Mouse (Mus musculus) limb, embryonic 11.5 days (tissue): ENCODE measurements around the gene Hoxc12. TPM values are rescaled to one million over a fixed set of nuclear protein-coding genes. Genes with fewer than 3 reads are reported as not detected.

Experiments used
- ATAC-seq: fragments of 200-750 bp; cut with Nextera tagmentation; 2 replicates; pipeline ENCODE4 v1.8.0; 2017; ENCODE audit warnings: low read depth; ENCODE audit not compliant: insufficient number of reproducible peaks, low FRiP score, low TSS enrichment
- DNase-seq: peaks from one replicate; pipeline ENCODE4 v3.0.0-alpha.2; 2015; ENCODE audit warnings: low spot score
- H3K27ac ChIP-seq: fragments of 300-500 bp; sonication (generic); replicated peaks from 2 replicates; pipeline ENCODE4 v1.5.1; 2014; ENCODE audit warnings: low read depth, mild to moderate bottlenecking, low read length
- H3K27me3 ChIP-seq: fragments of 300-500 bp; sonication (generic); 2 replicates; pipeline ENCODE4 v1.6.1; 2014; ENCODE audit warnings: mild to moderate bottlenecking, low read length, mixed read lengths; ENCODE audit not compliant: control insufficient read depth, insufficient read depth
- H3K36me3 ChIP-seq: fragments of 300-500 bp; sonication (generic); 2 replicates; pipeline ENCODE4 v1.6.1; 2014; ENCODE audit warnings: mild to moderate bottlenecking, low read length, moderate library complexity, mixed read lengths; ENCODE audit not compliant: control insufficient read depth, insufficient read depth
- H3K4me1 ChIP-seq: fragments of 300-500 bp; sonication (generic); 2 replicates; pipeline ENCODE4 v1.6.1; 2014; ENCODE audit warnings: low read length, mixed read lengths; ENCODE audit not compliant: control insufficient read depth, insufficient read depth
- H3K4me2 ChIP-seq: fragments of 300-500 bp; sonication (generic); 2 replicates; pipeline ENCODE4 v1.6.1; 2014; ENCODE audit warnings: low read depth, mild to moderate bottlenecking, moderate library complexity; ENCODE audit not compliant: severe bottlenecking
- H3K4me3 ChIP-seq: fragments of 300-500 bp; sonication (generic); 2 replicates; pipeline ENCODE4 v1.5.1; 2014; ENCODE audit warnings: low read depth, low read length
- H3K9ac ChIP-seq: fragments of 300-500 bp; sonication (generic); 2 replicates; pipeline ENCODE4 v1.6.1; 2014; ENCODE audit warnings: mild to moderate bottlenecking, low read length
- H3K9me3 ChIP-seq: fragments of 300-500 bp; sonication (generic); 2 replicates; pipeline ENCODE4 v1.6.1; 2016; ENCODE audit warnings: low read length; ENCODE audit not compliant: control insufficient read depth
- WGBS: fragments of 180-500 bp; shearing (Covaris S2); extraction: QIAGEN DNeasy Blood & Tissue Kit; methylation state at CpG from one replicate; pipeline ENCODE4 v1.1.7; 2014; 5-methylcytosine and 5-hydroxymethylcytosine counted together
- polyA plus RNA-seq: library from polyadenylated mRNA; unstranded; fragments of >200 nt; fragmentation: Nextera tagmentation; extraction: Ambion mirVana; gene quantifications from 2 replicates; pipeline ENCODE4 v1.2.1, GENCODE M21; 2014

Gene Hoxc12
- 0.96 and 1.2 TPM in 2 replicates for polyA plus RNA-seq

GRCm38 (mm10) chr15:102936279-102936972, at the start of gene Hoxc12:
Gene Hoxc12, plus strand, starts transcription at chr15:102936757.
- peak within 1 kb of the TSS; percentile 4 for H3K4me3 ChIP-seq
- DNase-seq, result no peak
- no peak for ATAC-seq
- peak within 1 kb of the TSS; percentile 22 for H3K4me2 ChIP-seq
- no peak within 1 kb of the TSS for H3K27ac ChIP-seq
- no peak within 1 kb of the TSS for H3K9ac ChIP-seq
- H3K36me3 ChIP-seq, result no peaks in the 10 kb centered on the region
- H3K9me3 ChIP-seq, result no peaks in the 10 kb centered on the region
- peaks cover 100% of the 10 kb centered on the region for H3K27me3 ChIP-seq
- under 1% methylated on average over 31 of the region's 31 CpGs for WGBS
- peaks cover 10% of the 10 kb centered on the region; the same call in 1 of the 2 replicates for H3K4me1 ChIP-seq

- Histone ChIP-seq H3K27ac (no peak overlapping the region), H3K36me3 (no peaks in the 10 kb centered on the region), H3K9ac (no peak overlapping the region), H3K9me3 (no peaks in the 10 kb centered on the region), H3K4me2 (no peak overlapping the region), H3K4me3 (no peak overlapping the region), H3K27me3 (no peaks in the 10 kb centered on the region), H3K4me1 (no peaks in the 10 kb centered on the region)
- ATAC-seq (no peak), DNase-seq (no peak)
- 80% methylated on average over 6 of the region's 6 CpGs for WGBS
Observed at GRCm38 (mm10) chr15:102895115-102895514, 41.4 kb upstream of the Hoxc12 start.

GRCm38 (mm10) chr15:102904946-102905345, 31.6 kb upstream of the Hoxc12 start:
- H3K36me3 ChIP-seq, result no peaks in the 10 kb centered on the region
- no peak overlapping the region for H3K9ac ChIP-seq
- peaks cover 36% of the 10 kb centered on the region for H3K27me3 ChIP-seq
- 56% methylated on average over 1 of the region's 1 CpGs for WGBS
- H3K4me1 ChIP-seq, result no peaks in the 10 kb centered on the region
- DNase-seq, result no peak
- H3K4me2 ChIP-seq, result no peak overlapping the region
- no peak overlapping the region for H3K27ac ChIP-seq
- H3K9me3 ChIP-seq, result no peaks in the 10 kb centered on the region
- H3K4me3 ChIP-seq, result no peak overlapping the region
- ATAC-seq, result no peak

GRCm38 (mm10) chr15:102909536-102909935, 27.0 kb upstream of the Hoxc12 start:
- Histone ChIP-seq H3K9me3 (no peaks in the 10 kb centered on the region), H3K27ac (no peak overlapping the region), H3K9ac (no peak overlapping the region), H3K27me3 (peaks cover 69% of the 10 kb centered on the region), H3K4me2 (no peak overlapping the region), H3K4me3 (no peak overlapping the region), H3K4me1 (peaks cover 2% of the 10 kb centered on the region; the same call in 1 of the 2 replicates), H3K36me3 (no peaks in the 10 kb centered on the region)
- ATAC-seq (no peak), DNase-seq (peak; percentile 46)
- WGBS, result 1% methylated on average over 4 of the region's 4 CpGs

- Histone ChIP-seq H3K27ac (no peak overlapping the region), H3K27me3 (peaks cover 74% of the 10 kb centered on the region), H3K4me3 (no peak overlapping the region), H3K4me1 (peaks cover 2% of the 10 kb centered on the region; the same call in 1 of the 2 replicates), H3K4me2 (peak overlapping the region; percentile 8; the same call in 1 of the 2 replicates), H3K9ac (no peak overlapping the region), H3K9me3 (no peaks in the 10 kb centered on the region), H3K36me3 (no peaks in the 10 kb centered on the region)
- DNase-seq, result peak; percentile 70
- ATAC-seq, result no peak
- under 1% methylated on average over 18 of the region's 18 CpGs for WGBS
Observed at GRCm38 (mm10) chr15:102910038-102910437, 26.5 kb upstream of the Hoxc12 start.

GRCm38 (mm10) chr15:102910496-102911095, 26.0 kb upstream of the Hoxc12 start:
- no peak overlapping the region for H3K4me3 ChIP-seq
- H3K4me1 ChIP-seq, result peaks cover 2% of the 10 kb centered on the region; the same call in 1 of the 2 replicates
- H3K27me3 ChIP-seq, result peaks cover 73% of the 10 kb centered on the region
- DNase-seq, result peak; percentile 71
- H3K9me3 ChIP-seq, result no peaks in the 10 kb centered on the region
- no peak overlapping the region for H3K4me2 ChIP-seq
- no peak overlapping the region for H3K27ac ChIP-seq
- 1% methylated on average over 22 of the region's 22 CpGs for WGBS
- no peaks in the 10 kb centered on the region for H3K36me3 ChIP-seq
- ATAC-seq, result no peak
- H3K9ac ChIP-seq, result no peak overlapping the region

GRCm38 (mm10) chr15:102913038-102913585, 23.4 kb upstream of the Hoxc12 start:
- Histone ChIP-seq H3K27ac (no peak overlapping the region), H3K4me3 (no peak overlapping the region), H3K4me1 (peaks cover 2% of the 10 kb centered on the region; the same call in 1 of the 2 replicates), H3K9me3 (no peaks in the 10 kb centered on the region), H3K36me3 (no peaks in the 10 kb centered on the region), H3K4me2 (no peak overlapping the region), H3K9ac (no peak overlapping the region), H3K27me3 (peaks cover 84% of the 10 kb centered on the region)
- ATAC-seq (no peak), DNase-seq (peak; percentile 54)
- WGBS, result under 1% methylated on average over 19 of the region's 19 CpGs

GRCm38 (mm10) chr15:102917972-102918572, 18.5 kb upstream of the Hoxc12 start:
- no peak overlapping the region for H3K27ac ChIP-seq
- ATAC-seq, result no peak
- peaks cover 6% of the 10 kb centered on the region; the same call in 1 of the 2 replicates for H3K4me1 ChIP-seq
- no peak overlapping the region for H3K9ac ChIP-seq
- no peaks in the 10 kb centered on the region for H3K36me3 ChIP-seq
- peaks cover 90% of the 10 kb centered on the region for H3K27me3 ChIP-seq
- no peak overlapping the region for H3K4me3 ChIP-seq
- DNase-seq, result peak; percentile 58
- WGBS, result under 1% methylated on average over 20 of the region's 20 CpGs
- no peaks in the 10 kb centered on the region for H3K9me3 ChIP-seq
- no peak overlapping the region for H3K4me2 ChIP-seq
